20 mouse cellular contexts compared by ENCODE assay signal in the genomic region with DNA sequence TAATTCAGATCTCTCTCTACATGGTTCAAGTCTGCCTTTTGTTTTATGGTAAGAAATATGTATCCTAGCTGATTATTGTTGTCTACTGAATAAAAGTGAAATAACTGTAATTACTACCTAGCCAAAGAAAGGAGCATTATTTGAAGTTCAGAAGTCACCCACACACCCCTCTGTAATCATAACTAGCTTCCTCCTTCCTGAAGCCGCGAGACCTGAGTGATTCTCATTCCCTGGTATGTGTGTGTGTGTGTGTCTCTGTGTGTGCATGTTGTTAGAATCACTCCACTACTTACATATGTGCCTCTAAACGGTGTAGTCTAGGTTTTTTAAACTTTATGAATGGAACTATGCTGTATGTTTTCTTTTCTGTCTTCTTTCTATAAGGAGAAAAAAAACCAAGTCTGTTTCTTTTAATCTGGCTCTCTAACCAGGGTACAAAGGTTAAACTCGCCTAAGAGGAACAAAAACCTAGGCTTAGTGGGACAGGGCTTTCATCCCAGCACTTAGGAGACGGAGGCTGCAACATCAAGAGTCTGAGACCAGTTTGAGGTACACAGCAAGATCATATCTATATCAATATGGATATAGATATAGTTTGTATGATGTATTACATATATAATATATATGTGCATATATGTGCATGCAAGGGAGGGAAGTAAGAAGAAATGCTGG. TPM values are rescaled to one million over a fixed set of nuclear protein-coding genes. Genes with fewer than 3 reads are reported as not detected.
"Had no signal": no experiment of that assay in that cellular context is flagged by ENCODE, and none has a peak within 500 bp of the region (broad histone marks: within the 10 kb centered on the region; RNA-seq: fewer than 3 reads in every experiment).

No protein-coding gene starts in this region.

- H3K27me3 ChIP-seq: limb, embryonic 13.5 days; midbrain, embryonic 13.5 days had no signal

- H3K4me3 ChIP-seq: layer of hippocampus, adult 2 months; limb, embryonic 10.5 days; limb, embryonic 13.5 days; megakaryocyte, embryonic 14.5 days; midbrain, embryonic 10.5 days; midbrain, embryonic 13.5 days; myocyte had no signal

- H3K4me1 ChIP-seq: limb, embryonic 10.5 days; limb, embryonic 13.5 days; megakaryocyte, embryonic 14.5 days; midbrain, embryonic 10.5 days; midbrain, embryonic 13.5 days had no signal

- H3K27ac ChIP-seq: layer of hippocampus, adult 2 months; limb, embryonic 10.5 days; limb, embryonic 13.5 days; liver, embryonic 14.5 days; midbrain, embryonic 10.5 days; midbrain, embryonic 13.5 days had no signal

- H3K4me2 ChIP-seq: limb, embryonic 13.5 days; lung, embryonic 14.5 days; midbrain, embryonic 13.5 days had no signal

- DNase-seq: kidney, adult 8-10 months; kidney, postnatal 25 days; layer of hippocampus, adult 9-11 months; liver; liver, postnatal 0 days; lung, embryonic 14.5 days; lung, postnatal 10 days; lung, postnatal 36 days; thymus, postnatal 25 days had no signal

- H3K36me3 ChIP-seq: limb, embryonic 10.5 days; limb, embryonic 13.5 days; midbrain, embryonic 10.5 days; midbrain, embryonic 13.5 days had no signal

- ATAC-seq: liver, postnatal 0 days; midbrain, embryonic 13.5 days; midbrain, embryonic 16.5 days had no signal

- H3K9me3 ChIP-seq: limb, embryonic 10.5 days; midbrain, embryonic 10.5 days; midbrain, embryonic 13.5 days had no signal

- H3K9ac ChIP-seq: limb, embryonic 13.5 days; liver, embryonic 14.5 days; liver, postnatal 0 days; lung, embryonic 14.5 days; midbrain, embryonic 13.5 days had no signal

RNA-seq across cellular contexts. Expression of gene Tuba3a, which starts 11.4 kb away (rescaled TPM):
- polyA plus RNA-seq: liver, embryonic 14.5 days; liver, postnatal 0 days; midbrain, embryonic 10.5 days; midbrain, embryonic 16.5 days; myocyte; neural tube, embryonic 14.5 days; stomach, embryonic 14.5 days had no signal
